Mouse (Mus musculus) limb, embryonic 10.5 days (tissue): ENCODE results near the gene Myoz2. TPM values are rescaled to one million over a fixed set of nuclear protein-coding genes. Genes with fewer than 3 reads are reported as not detected.

Experiments
- microRNA-seq: library from miRNA; unstranded; fragments of <30 nt; microRNA quantifications from one replicate; pipeline ENCODE4, GENCODE M21; 2017
- polyA plus RNA-seq: library from polyadenylated mRNA; unstranded; fragments of >200 nt; fragmentation: Nextera tagmentation; extraction: Ambion mirVana; gene quantifications from 2 replicates; pipeline ENCODE4 v1.2.1, GENCODE M21; 2016

Myoz2 gene
- polyA plus RNA-seq, 1 experiment from 2014 or later: 0.11 TPM

Small RNA genes within 50 kb of the gene (microRNA-seq; reads per million reads assigned to microRNA genes)
- gene Gm22066: not detected

Other genes starting within 250 kb of the Myoz2 start
- gene Fabp2, start 139.9 kb downstream of the Myoz2 start, polyA plus RNA-seq: not detected in 2 replicates
- gene Gm10959, start 115.7 kb downstream of the Myoz2 start, polyA plus RNA-seq: not detected in 2 replicates
- gene 1810037I17Rik, start 110.8 kb downstream of the Myoz2 start, polyA plus RNA-seq: 59.2 and 64.3 TPM in 2 replicates
- gene Usp53, start 50.5 kb downstream of the Myoz2 start, polyA plus RNA-seq: 5.4 and 6.3 TPM in 2 replicates
- gene Synpo2, start 201.1 kb upstream of the Myoz2 start, polyA plus RNA-seq: 0.87 and 2.7 TPM in 2 replicates
- gene Sec24d, start 232.4 kb upstream of the Myoz2 start, polyA plus RNA-seq: 12.5 and 19.4 TPM in 2 replicates